Mouse (Mus musculus) adrenal gland, adult (tissue): ENCODE measurements around the gene Eps15l1.
A peak's percentile ranks its signal among the peaks of the same experiment; 100 is the strongest.

Experiments
- DNase-seq, 2 experiments: peaks; one replicate each; pipeline ENCODE4 v3.0.0; 2022 to 2023; ENCODE audit warnings: low spot score in 1 of 2; ENCODE audit not compliant: inconsistent age in 2 of 2

The Eps15l1 gene

GRCm38 (mm10) chr8:72298928-72299327, 122.3 kb downstream of the Eps15l1 start:
- DNase-seq: no peak

- peak in 1 of 2 experiments; percentile 78 for DNase-seq
Measured at GRCm38 (mm10) chr8:72296561-72296960, 124.7 kb downstream of the Eps15l1 start.

GRCm38 (mm10) chr8:72295679-72296078, 125.6 kb downstream of the Eps15l1 start:
- DNase-seq: peak; percentile 80 to 90

- DNase-seq: peak in 1 of 2 experiments; percentile 50
Measured at GRCm38 (mm10) chr8:72295125-72295524, 126.1 kb downstream of the Eps15l1 start.

- DNase-seq: no peak
Measured at GRCm38 (mm10) chr8:72293309-72293708, 128.0 kb downstream of the Eps15l1 start.

- peak in 1 of 2 experiments; percentile 68 for DNase-seq
Measured at GRCm38 (mm10) chr8:72291104-72291503, 130.2 kb downstream of the Eps15l1 start.
